Mouse (Mus musculus): ENCODE measurements around the gene Gosr2. TPM values are rescaled to one million over a fixed set of nuclear protein-coding genes. Genes with fewer than 3 reads are reported as not detected.
A peak's percentile ranks its signal among the peaks of the same experiment; 100 is the strongest.

Gosr2 gene
- polyA plus RNA-seq (2015; fragmentation: Nextera tagmentation; extraction: Ambion mirVana): 75.1 and 78.1 TPM in 2 replicates

DNA sequence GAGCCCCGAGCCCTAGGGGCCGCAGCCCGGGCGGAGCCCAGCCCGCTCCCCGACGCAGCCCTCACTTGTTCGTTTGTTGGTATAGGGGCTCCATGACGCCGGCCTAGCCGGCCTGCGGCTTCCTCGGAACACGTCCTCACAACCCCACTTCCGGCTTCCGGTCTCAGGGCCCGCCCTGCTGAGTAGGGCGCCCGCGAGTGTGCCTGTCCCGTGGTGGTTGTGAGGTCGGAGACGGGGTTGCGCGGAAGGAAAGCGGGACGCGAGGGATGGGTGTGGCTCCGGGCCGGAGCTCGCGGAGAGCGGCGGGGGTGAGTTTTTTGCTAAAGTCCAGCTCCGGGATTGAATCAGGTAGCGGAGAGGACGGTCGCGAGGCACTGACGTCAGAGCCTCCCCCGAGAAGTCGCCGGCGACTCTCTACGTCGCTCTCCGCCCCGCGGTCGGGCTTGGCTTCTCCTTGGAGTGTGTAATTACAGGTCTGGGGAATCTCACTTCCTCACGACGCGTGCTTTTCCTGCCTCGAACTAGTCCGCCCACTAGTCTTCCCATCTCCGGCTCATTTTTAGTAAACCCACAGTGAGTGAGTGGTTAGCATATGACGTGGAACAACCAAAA, at the start of gene Gosr2:
TSS of gene Gosr2 (minus strand) at position 334 of the 612 bp plus-strand sequence.
- H3K4me1 ChIP-seq (ENCODE audit: control insufficient read depth, insufficient read depth, low read length): no peaks in the 10 kb centered on the region; the same call in 1 of the 2 replicates
- peak within 1 kb of the TSS; percentile 68 for H3K4me2 ChIP-seq (ENCODE audit: low read depth, low read length)
- H3K27me3 ChIP-seq (ENCODE audit: control insufficient read depth, insufficient read depth, low read length): no peaks in the 10 kb centered on the region
- under 1% methylated on average over 57 of the region's 57 CpGs for WGBS
- H3K4me3 ChIP-seq (replicated peaks; ENCODE audit: low read length): peak within 1 kb of the TSS; percentile 80
- peak; percentile 96 for ATAC-seq (ENCODE audit: insufficient read depth, low FRiP score)
- H3K9me3 ChIP-seq (replicated peaks; ENCODE audit: control insufficient read depth, low read length): no peaks in the 10 kb centered on the region
- no peaks in the 10 kb centered on the region for H3K36me3 ChIP-seq (ENCODE audit: control insufficient read depth, insufficient read depth, low read length)
- H3K27ac ChIP-seq (ENCODE audit: low read length): peak within 1 kb of the TSS; percentile 99
- H3K9ac ChIP-seq (ENCODE audit: low read length): peak within 1 kb of the TSS; percentile 92

DNA sequence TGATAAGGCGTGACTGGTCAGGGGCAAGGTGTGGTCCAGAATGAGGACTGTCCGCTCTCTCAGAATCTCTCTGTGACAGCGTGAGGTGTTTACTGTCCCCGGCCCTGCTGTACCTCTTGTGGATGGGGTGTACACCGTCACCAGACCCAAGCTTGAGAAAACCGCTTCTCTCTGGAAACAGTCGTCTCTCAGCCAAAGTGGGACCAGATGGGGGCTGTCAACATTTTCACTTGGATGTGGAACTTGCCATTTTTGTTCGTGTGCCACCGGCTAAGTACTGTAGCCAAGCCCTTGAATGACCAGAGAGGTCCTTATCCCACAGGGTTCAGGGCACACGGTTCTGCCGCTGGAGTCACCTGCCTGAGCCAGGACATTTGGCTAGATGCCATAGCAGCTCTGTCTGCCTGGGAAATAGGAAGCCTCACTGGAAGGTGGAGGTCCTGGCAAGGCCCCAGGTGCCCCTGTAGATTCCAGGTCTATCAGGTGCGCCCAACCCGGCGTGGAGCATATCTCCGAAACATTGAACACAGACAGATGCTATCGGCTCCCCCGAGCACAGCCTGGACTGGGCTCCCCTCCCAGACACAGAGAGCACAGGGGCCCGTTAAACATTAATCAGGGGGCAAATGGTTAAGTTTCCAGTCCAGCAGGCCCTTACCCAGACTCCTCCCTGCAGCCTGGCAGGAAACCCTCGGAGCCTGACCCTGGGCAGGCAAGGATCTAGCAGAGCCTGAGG, 37.5 kb upstream of the Gosr2 start:
- peak; percentile 51; the same call in 1 of the 2 replicates for ATAC-seq (ENCODE audit: insufficient read depth, low FRiP score)
- Histone ChIP-seq H3K4me2 (ENCODE audit: low read depth, low read length) (no peak overlapping the region), H3K27me3 (ENCODE audit: control insufficient read depth, insufficient read depth, low read length) (no peaks in the 10 kb centered on the region; the same call in 1 of the 2 replicates), H3K4me3 (replicated peaks; ENCODE audit: low read length) (no peak overlapping the region), H3K4me1 (ENCODE audit: control insufficient read depth, insufficient read depth, low read length) (peaks cover 11% of the 10 kb centered on the region; the same call in 1 of the 2 replicates), H3K9ac (ENCODE audit: low read length) (0 out of 2 replicates have a peak overlapping the region, but pooled peaks have one; percentile 19), H3K27ac (ENCODE audit: low read length) (no peak overlapping the region), H3K9me3 (replicated peaks; ENCODE audit: control insufficient read depth, low read length) (no peaks in the 10 kb centered on the region), H3K36me3 (ENCODE audit: control insufficient read depth, insufficient read depth, low read length) (no peaks in the 10 kb centered on the region)
- WGBS: 47% methylated on average over 19 of the region's 19 CpGs

DNA sequence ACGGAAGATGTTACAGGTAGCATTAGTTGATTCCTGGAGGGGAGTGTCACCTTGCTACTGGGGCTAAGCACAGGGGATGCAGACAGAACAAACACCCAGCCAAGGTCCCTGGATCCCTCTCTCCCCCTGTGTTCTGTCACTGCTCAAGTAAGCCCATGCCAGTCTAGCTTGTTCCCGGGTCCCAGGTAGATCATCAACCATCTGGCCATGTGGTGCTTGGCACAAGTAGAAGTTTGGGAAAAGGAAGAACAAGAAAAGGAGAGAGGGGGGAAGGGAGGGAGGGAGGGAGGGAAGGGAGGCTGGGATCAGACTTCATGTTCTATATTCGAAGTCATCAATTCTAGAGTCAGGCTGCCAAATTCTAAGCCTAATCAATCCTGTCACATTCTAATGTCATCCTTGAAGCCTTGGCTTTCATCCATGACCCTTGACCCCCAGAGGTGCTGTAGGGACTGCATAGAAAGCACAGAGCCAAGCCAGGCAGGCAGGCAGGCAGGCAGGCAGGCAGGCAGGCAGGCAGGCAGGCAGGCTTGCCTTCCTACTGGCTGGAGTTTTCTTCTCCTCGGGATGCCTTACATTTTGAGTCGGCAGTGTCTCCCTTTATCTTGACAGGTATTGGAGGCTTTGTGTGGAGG, 36.8 kb upstream of the Gosr2 start:
- Histone ChIP-seq H3K4me2 (ENCODE audit: low read depth, low read length) (no peak overlapping the region), H3K9me3 (replicated peaks; ENCODE audit: control insufficient read depth, low read length) (no peaks in the 10 kb centered on the region), H3K36me3 (ENCODE audit: control insufficient read depth, insufficient read depth, low read length) (no peaks in the 10 kb centered on the region), H3K27ac (ENCODE audit: low read length) (no peak overlapping the region), H3K4me1 (ENCODE audit: control insufficient read depth, insufficient read depth, low read length) (peaks cover 11% of the 10 kb centered on the region; the same call in 1 of the 2 replicates), H3K27me3 (ENCODE audit: control insufficient read depth, insufficient read depth, low read length) (no peaks in the 10 kb centered on the region; the same call in 1 of the 2 replicates), H3K9ac (ENCODE audit: low read length) (no peak overlapping the region), H3K4me3 (replicated peaks; ENCODE audit: low read length) (no peak overlapping the region)
- no peak for ATAC-seq (ENCODE audit: insufficient read depth, low FRiP score)
- 61% methylated on average over 4 of the region's 5 CpGs for WGBS

DNA sequence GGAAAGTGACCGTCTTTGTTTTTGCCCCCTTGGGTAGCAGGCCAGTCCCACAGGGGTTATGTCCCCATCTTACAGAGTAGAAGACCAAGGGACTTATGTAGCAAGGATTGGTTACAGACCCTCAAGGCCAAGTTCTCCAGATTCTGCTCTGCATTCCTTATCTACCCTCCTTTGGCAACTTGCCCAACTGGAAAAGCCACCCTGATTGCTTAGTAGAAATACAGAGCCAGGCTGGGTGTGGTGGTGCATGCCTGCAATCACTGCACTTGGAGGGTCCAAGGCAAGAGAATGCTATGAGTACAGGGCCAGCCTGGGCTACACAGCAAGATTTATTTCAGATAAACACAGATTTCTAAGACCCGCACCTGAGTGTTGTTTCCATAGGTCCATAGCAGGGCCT, 36.3 kb upstream of the Gosr2 start:
- H3K4me2 ChIP-seq (ENCODE audit: low read depth, low read length): no peak overlapping the region
- H3K9ac ChIP-seq (ENCODE audit: low read length): no peak overlapping the region
- peaks cover 11% of the 10 kb centered on the region; the same call in 1 of the 2 replicates for H3K4me1 ChIP-seq (ENCODE audit: control insufficient read depth, insufficient read depth, low read length)
- H3K36me3 ChIP-seq (ENCODE audit: control insufficient read depth, insufficient read depth, low read length): no peaks in the 10 kb centered on the region
- 79% methylated on average over 2 of the region's 2 CpGs for WGBS
- no peak overlapping the region for H3K4me3 ChIP-seq (replicated peaks; ENCODE audit: low read length)
- H3K27ac ChIP-seq (ENCODE audit: low read length): no peak overlapping the region
- no peaks in the 10 kb centered on the region; the same call in 1 of the 2 replicates for H3K27me3 ChIP-seq (ENCODE audit: control insufficient read depth, insufficient read depth, low read length)
- no peaks in the 10 kb centered on the region for H3K9me3 ChIP-seq (replicated peaks; ENCODE audit: control insufficient read depth, low read length)
- no peak for ATAC-seq (ENCODE audit: insufficient read depth, low FRiP score)

DNA sequence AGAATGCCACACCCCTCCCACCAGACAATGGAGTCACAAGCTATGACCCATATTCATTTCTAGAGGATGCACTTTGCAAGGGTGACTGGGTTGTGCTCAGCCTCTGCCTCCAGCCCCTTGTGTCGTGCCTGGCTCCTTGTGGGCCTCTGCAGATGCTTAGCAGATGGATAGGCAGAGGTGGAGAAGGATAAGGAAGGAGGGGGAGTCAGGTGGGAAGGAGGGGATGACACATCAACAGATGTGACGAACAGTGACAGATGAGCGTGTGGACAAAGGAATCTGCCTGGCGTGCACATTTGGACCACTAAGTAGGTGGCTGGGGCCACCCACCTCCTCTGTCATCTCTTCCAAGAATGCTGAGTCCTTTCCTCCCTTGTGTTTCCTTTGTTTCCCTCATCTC, 35.4 kb upstream of the Gosr2 start:
- 79% methylated on average over 4 of the region's 4 CpGs for WGBS
- no peak for ATAC-seq (ENCODE audit: insufficient read depth, low FRiP score)
- H3K9me3 ChIP-seq (replicated peaks; ENCODE audit: control insufficient read depth, low read length): no peaks in the 10 kb centered on the region
- H3K36me3 ChIP-seq (ENCODE audit: control insufficient read depth, insufficient read depth, low read length): no peaks in the 10 kb centered on the region
- H3K27me3 ChIP-seq (ENCODE audit: control insufficient read depth, insufficient read depth, low read length): no peaks in the 10 kb centered on the region; the same call in 1 of the 2 replicates
- H3K4me2 ChIP-seq (ENCODE audit: low read depth, low read length): no peak overlapping the region
- no peak overlapping the region for H3K27ac ChIP-seq (ENCODE audit: low read length)
- H3K9ac ChIP-seq (ENCODE audit: low read length): no peak overlapping the region
- no peak overlapping the region for H3K4me3 ChIP-seq (replicated peaks; ENCODE audit: low read length)
- H3K4me1 ChIP-seq (ENCODE audit: control insufficient read depth, insufficient read depth, low read length): peaks cover 11% of the 10 kb centered on the region; the same call in 1 of the 2 replicates

DNA sequence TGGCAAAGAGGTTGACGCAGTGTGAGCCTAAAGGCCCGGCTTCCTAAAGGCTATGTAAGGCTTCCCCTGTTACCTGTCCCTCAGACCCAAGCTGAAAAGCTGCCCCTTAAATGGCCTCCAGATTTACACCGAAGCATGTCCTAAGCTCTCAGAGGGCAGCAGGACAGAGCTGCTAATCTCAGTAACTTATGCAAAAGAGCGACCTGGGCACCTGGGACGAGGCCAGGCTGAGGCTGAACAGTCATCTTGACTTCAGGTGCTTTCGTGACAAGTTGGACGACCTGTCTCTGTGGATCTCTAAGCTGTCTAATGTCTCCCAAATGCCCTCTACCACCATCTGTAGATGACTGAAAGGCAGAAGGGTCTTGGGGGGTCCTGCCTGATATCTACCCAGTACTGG, 34.6 kb upstream of the Gosr2 start:
- no peak overlapping the region for H3K4me3 ChIP-seq (replicated peaks; ENCODE audit: low read length)
- H3K4me1 ChIP-seq (ENCODE audit: control insufficient read depth, insufficient read depth, low read length): peaks cover 11% of the 10 kb centered on the region; the same call in 1 of the 2 replicates
- H3K9me3 ChIP-seq (replicated peaks; ENCODE audit: control insufficient read depth, low read length): no peaks in the 10 kb centered on the region
- H3K9ac ChIP-seq (ENCODE audit: low read length): no peak overlapping the region; the same call in 1 of the 2 replicates
- ATAC-seq (ENCODE audit: insufficient read depth, low FRiP score): no peak
- H3K4me2 ChIP-seq (ENCODE audit: low read depth, low read length): no peak overlapping the region
- no peaks in the 10 kb centered on the region for H3K36me3 ChIP-seq (ENCODE audit: control insufficient read depth, insufficient read depth, low read length)
- WGBS: 85% methylated on average over 7 of the region's 7 CpGs
- H3K27me3 ChIP-seq (ENCODE audit: control insufficient read depth, insufficient read depth, low read length): no peaks in the 10 kb centered on the region; the same call in 1 of the 2 replicates
- no peak overlapping the region for H3K27ac ChIP-seq (ENCODE audit: low read length)

DNA sequence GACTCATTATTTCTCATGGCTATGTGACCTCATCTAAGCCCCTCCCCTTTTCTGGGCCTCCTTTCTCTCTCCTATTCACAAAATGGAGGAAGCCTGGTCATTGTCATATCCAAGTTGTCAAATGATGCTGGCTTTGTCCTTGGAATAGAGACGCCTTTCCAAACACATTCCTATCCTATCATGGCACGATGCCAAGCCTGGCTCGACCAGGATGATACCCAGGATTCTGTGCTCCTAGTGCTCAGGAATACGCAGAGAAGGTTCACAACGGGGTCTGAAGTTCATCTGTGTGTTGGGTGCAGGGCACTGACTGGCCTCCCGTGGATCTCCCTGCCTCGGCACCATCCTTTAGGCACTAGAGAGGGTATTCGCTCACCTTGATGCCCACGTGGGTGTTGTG, 33.9 kb upstream of the Gosr2 start:
- Histone ChIP-seq H3K36me3 (ENCODE audit: control insufficient read depth, insufficient read depth, low read length) (no peaks in the 10 kb centered on the region), H3K9me3 (replicated peaks; ENCODE audit: control insufficient read depth, low read length) (no peaks in the 10 kb centered on the region), H3K27ac (ENCODE audit: low read length) (no peak overlapping the region), H3K4me3 (replicated peaks; ENCODE audit: low read length) (no peak overlapping the region), H3K4me2 (ENCODE audit: low read depth, low read length) (no peak overlapping the region), H3K27me3 (ENCODE audit: control insufficient read depth, insufficient read depth, low read length) (no peaks in the 10 kb centered on the region; the same call in 1 of the 2 replicates), H3K9ac (ENCODE audit: low read length) (no peak overlapping the region), H3K4me1 (ENCODE audit: control insufficient read depth, insufficient read depth, low read length) (peaks cover 11% of the 10 kb centered on the region; the same call in 1 of the 2 replicates)
- 0 out of 2 replicates have a peak, but pooled peaks have one; percentile 6 for ATAC-seq (ENCODE audit: insufficient read depth, low FRiP score)
- WGBS: 69% methylated on average over 9 of the region's 9 CpGs

DNA sequence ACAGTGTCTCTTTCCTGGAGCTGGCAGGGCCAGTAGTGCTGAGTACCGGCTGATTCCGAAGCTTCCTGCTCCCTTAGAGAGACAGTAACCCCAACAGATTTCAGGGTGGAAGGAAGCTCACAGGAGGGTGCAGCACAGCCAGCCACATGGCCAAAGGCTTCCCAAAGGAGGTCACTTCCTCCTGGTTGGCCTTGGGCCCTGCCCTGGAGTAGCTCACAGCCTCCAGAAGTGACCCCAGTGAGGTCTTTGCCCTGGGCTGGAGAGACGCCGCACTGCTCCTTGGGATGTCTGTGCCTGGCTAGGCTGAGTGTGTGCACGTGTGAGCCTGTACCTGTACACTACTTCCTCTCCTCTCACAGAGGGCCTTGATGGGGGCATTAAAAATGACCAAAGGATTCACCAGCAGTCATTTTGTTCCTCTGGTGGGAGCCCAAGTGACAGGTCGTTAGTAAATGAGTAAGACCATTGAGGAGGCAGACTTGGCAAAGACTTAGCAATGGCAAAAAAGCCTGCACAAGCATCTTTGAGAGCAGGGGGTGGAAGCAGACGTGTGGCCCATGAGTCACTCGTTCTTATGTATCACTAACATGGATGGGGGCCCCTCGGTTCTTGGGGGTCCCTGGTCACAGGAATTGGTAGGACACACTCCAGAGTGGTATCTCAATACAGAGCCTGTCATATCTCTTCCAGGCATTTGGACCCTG, 31.7 kb upstream of the Gosr2 start:
- H3K27me3 ChIP-seq (ENCODE audit: control insufficient read depth, insufficient read depth, low read length): no peaks in the 10 kb centered on the region; the same call in 1 of the 2 replicates
- H3K9me3 ChIP-seq (replicated peaks; ENCODE audit: control insufficient read depth, low read length): no peaks in the 10 kb centered on the region
- H3K9ac ChIP-seq (ENCODE audit: low read length): no peak overlapping the region
- no peak overlapping the region for H3K4me3 ChIP-seq (replicated peaks; ENCODE audit: low read length)
- H3K4me2 ChIP-seq (ENCODE audit: low read depth, low read length): no peak overlapping the region
- WGBS: 71% methylated on average over 9 of the region's 9 CpGs
- 0 out of 2 replicates have a peak, but pooled peaks cover 6% of the 10 kb centered on the region for H3K4me1 ChIP-seq (ENCODE audit: control insufficient read depth, insufficient read depth, low read length)
- no peaks in the 10 kb centered on the region for H3K36me3 ChIP-seq (ENCODE audit: control insufficient read depth, insufficient read depth, low read length)
- H3K27ac ChIP-seq (ENCODE audit: low read length): no peak overlapping the region
- ATAC-seq (ENCODE audit: insufficient read depth, low FRiP score): no peak
